Mouse (Mus musculus): ENCODE measurements around the gene Ocel1. TPM values are rescaled to one million over a fixed set of nuclear protein-coding genes. Genes with fewer than 3 reads are reported as not detected.

Ocel1 gene
- total and polyA plus RNA-seq, 3 experiments, result 4.8 to 7.4 (median 7.1) TPM

- no peak for TF ChIP-seq RCOR1 (conservative IDR thresholded peaks at IDR 0.05; ENCODE audit: low read depth, low read length)
- TF ChIP-seq RAD21 (IDR thresholded peaks at IDR 0.05; ENCODE audit: low read depth, low read length), result no peak
- TF ChIP-seq ZNF384 (IDR thresholded peaks at IDR 0.05; ENCODE audit: low read depth, low read length), result no peak
- TF ChIP-seq POLR2AphosphoS2 (IDR thresholded peaks at IDR 0.05; ENCODE audit: low read depth, low read length), result no peak
- TF ChIP-seq MAFK (IDR thresholded peaks at IDR 0.05; ENCODE audit: insufficient replicate concordance, low read length), result no peak
- no peak for TF ChIP-seq ZC3H11A (IDR thresholded peaks at IDR 0.05; ENCODE audit: low read depth, low read length)
- TF ChIP-seq MYC (IDR thresholded peaks at IDR 0.05; ENCODE audit: low read depth, low read length), result no peak
- TF ChIP-seq BHLHE40 (IDR thresholded peaks at IDR 0.05; ENCODE audit: low read depth, low read length), result no peak
- no peak for TF ChIP-seq NELFE (IDR thresholded peaks at IDR 0.05; ENCODE audit: low read depth, low read length)
- no peak for TF ChIP-seq GABPA (IDR thresholded peaks at IDR 0.05; ENCODE audit: insufficient replicate concordance, low read depth, low read length)
- dilution Hi-C loops (cut with MboI; ENCODE audit: extremely low pct_ligation_motif_present, extremely low pct_unique_long_range_greater_than_20kb, low sequenced_read_pairs) (no loop called here), in situ Hi-C loops (cut with MboI; ENCODE audit: low pct_ligation_motif_present, low pct_unique_long_range_greater_than_20kb, low sequenced_read_pairs) (no loop called here)
- no peak for DNase-seq (ENCODE audit: extremely low read depth)
- Histone ChIP-seq H3K4me1 (ENCODE audit: control insufficient read depth in 1 of 2, insufficient read depth in 2 of 2) (peaks cover 12 to 37% of the 10 kb centered on the region in 2 experiments), H3K4me3 (replicated peaks in 1 of 3; ENCODE audit: low read depth in 2 of 3, low read length in 2 of 3, poor library complexity in 1 of 3) (no peak overlapping the region), H3K36me3 (replicated peaks in 1 of 2; ENCODE audit: control insufficient read depth in 1 of 2, insufficient read depth in 1 of 2, low read length in 1 of 2) (peaks cover 35 to 66% of the 10 kb centered on the region in 2 experiments), H3K27ac (ENCODE audit: insufficient read depth, low read depth) (no peak overlapping the region), H3K79me2 (replicated peaks; ENCODE audit: control insufficient read depth, extremely low read depth, insufficient read depth, poor library complexity, severe bottlenecking) (peaks cover 8% of the 10 kb centered on the region; the same call in 1 of the 2 replicates), H3K4me2 (ENCODE audit: insufficient read depth, low read depth, poor library complexity, severe bottlenecking) (no peak overlapping the region), H3K9ac (ENCODE audit: insufficient read depth, low read depth) (no peak overlapping the region), H3K27me3 (replicated peaks) (no peaks in the 10 kb centered on the region), H3K9me3 (replicated peaks; ENCODE audit: low read length) (no peaks in the 10 kb centered on the region)
These were observed 31.4 kb downstream of the Ocel1 start for GRCm38 (mm10) chr8:71402446-71402964.

GRCm38 (mm10) chr8:71403107-71403885 is 32.2 kb downstream of the Ocel1 start:
- in situ Hi-C loops (cut with MboI; ENCODE audit: low pct_ligation_motif_present, low pct_unique_long_range_greater_than_20kb, low sequenced_read_pairs), result no loop called here
- Histone ChIP-seq H3K36me3 (replicated peaks in 1 of 2; ENCODE audit: control insufficient read depth in 1 of 2, insufficient read depth in 1 of 2, low read length in 1 of 2) (peaks cover 40 to 69% of the 10 kb centered on the region in 2 experiments), H3K79me2 (replicated peaks; ENCODE audit: control insufficient read depth, extremely low read depth, insufficient read depth, poor library complexity, severe bottlenecking) (peaks cover 7% of the 10 kb centered on the region; the same call in 1 of the 2 replicates), H3K27ac (ENCODE audit: insufficient read depth, low read depth) (no peak overlapping the region), H3K4me3 (replicated peaks in 1 of 3; ENCODE audit: low read depth in 2 of 3, low read length in 2 of 3, poor library complexity in 1 of 3) (no peak overlapping the region), H3K9me3 (replicated peaks; ENCODE audit: low read length) (no peaks in the 10 kb centered on the region), H3K4me2 (ENCODE audit: insufficient read depth, low read depth, poor library complexity, severe bottlenecking) (no peak overlapping the region), H3K9ac (ENCODE audit: insufficient read depth, low read depth) (no peak overlapping the region), H3K4me1 (ENCODE audit: control insufficient read depth in 1 of 2, insufficient read depth in 2 of 2) (peaks cover 9 to 36% of the 10 kb centered on the region in 2 experiments), H3K27me3 (replicated peaks) (no peaks in the 10 kb centered on the region)
- DNase-seq (ENCODE audit: extremely low read depth), result no peak
- TF ChIP-seq MAFK (IDR thresholded peaks at IDR 0.05; ENCODE audit: insufficient replicate concordance, low read length) (no peak), USF2 (conservative IDR thresholded peaks at IDR 0.05; ENCODE audit: low read depth, low read length) (no peak), ZC3H11A (IDR thresholded peaks at IDR 0.05; ENCODE audit: low read depth, low read length) (no peak), NELFE (IDR thresholded peaks at IDR 0.05; ENCODE audit: low read depth, low read length) (no peak), CHD2 (IDR thresholded peaks at IDR 0.05; ENCODE audit: low read length) (no peak), UBTF (IDR thresholded peaks at IDR 0.05; ENCODE audit: low read depth, low read length) (no peak), JUN (IDR thresholded peaks at IDR 0.05; ENCODE audit: insufficient read depth, low read depth, low read length) (no peak), NRF1 (IDR thresholded peaks at IDR 0.05; ENCODE audit: low read depth, low read length) (no peak), EP300 (IDR thresholded peaks at IDR 0.05; ENCODE audit: low read length) (no peak), HCFC1 (IDR thresholded peaks at IDR 0.05; ENCODE audit: low read depth, low read length) (no peak), CHD1 (IDR thresholded peaks at IDR 0.05; ENCODE audit: low read depth, low read length) (no peak), TCF12 (IDR thresholded peaks at IDR 0.05; ENCODE audit: low read depth, low read length) (no peak), ETS1 (conservative IDR thresholded peaks at IDR 0.05; ENCODE audit: low read depth, low read length) (no peak), MAZ (IDR thresholded peaks at IDR 0.05; ENCODE audit: low read depth, low read length) (no peak), RAD21 (IDR thresholded peaks at IDR 0.05; ENCODE audit: low read depth, low read length) (no peak)
- dilution Hi-C loops (cut with MboI; ENCODE audit: extremely low pct_ligation_motif_present, extremely low pct_unique_long_range_greater_than_20kb, low sequenced_read_pairs), result no loop called here
